Mouse (Mus musculus) thymus, postnatal 4 days (tissue): ENCODE measurements at regions not wholly inside any gene's neighbourhood (a gene's known extent, or its start where the extent isn't known, plus 50 kb on each side); places are given as distances from the start of the nearest gene placed in this dataset.

Experiments
- DNase-seq: peaks from one replicate; pipeline ENCODE4 v3.0.0; 2021

- peak; percentile 30 for DNase-seq
Measured at GRCm38 (mm10) chr6:121560852-121561251, 74.3 kb upstream of the A2m start.

GRCm38 (mm10) chr6:121560393-121560793 is 74.8 kb upstream of the A2m start:
- DNase-seq: no peak

GRCm38 (mm10) chr6:121556481-121556880 is 78.7 kb upstream of the A2m start:
- DNase-seq: peak; percentile 21

GRCm38 (mm10) chr6:121553501-121554132 is 80.1 kb upstream of the Iqsec3 start:
- no peak for DNase-seq

- DNase-seq: no peak
Measured at GRCm38 (mm10) chr6:121533521-121533920, 60.0 kb upstream of the Iqsec3 start.

GRCm38 (mm10) chr6:121532926-121533325 is 59.4 kb upstream of the Iqsec3 start:
- peak; percentile 60 for DNase-seq

GRCm38 (mm10) chr6:121531825-121532389 is 58.4 kb upstream of the Iqsec3 start:
- DNase-seq: no peak

- DNase-seq: no peak
Measured at GRCm38 (mm10) chr6:121527281-121527680, 53.8 kb upstream of the Iqsec3 start.

GRCm38 (mm10) chr6:121526121-121526520 is 52.6 kb upstream of the Iqsec3 start:
- DNase-seq: no peak

- DNase-seq: no peak
Measured at GRCm38 (mm10) chr6:121524613-121524970, 51.1 kb upstream of the Iqsec3 start.

GRCm38 (mm10) chr6:121523882-121524612 is 50.6 kb upstream of the Iqsec3 start:
- no peak for DNase-seq
